Mouse (Mus musculus) liver, postnatal 0 days (tissue): ENCODE data around the gene Fam180a. TPM values are rescaled to one million over a fixed set of nuclear protein-coding genes. Genes with fewer than 3 reads are reported as not detected.

Experiments used
- ATAC-seq: fragments of 200-750 bp; cut with Nextera tagmentation; 2 replicates; pipeline ENCODE4 v1.8.0; 2017; ENCODE audit warnings: mild to moderate bottlenecking, moderate library complexity
- DNase-seq: peaks from one replicate; pipeline ENCODE4 v3.0.0-alpha.2; 2016
- H3K27ac ChIP-seq: fragments of 300-500 bp; sonication (generic); 2 replicates; pipeline ENCODE4 v1.5.1; 2014; ENCODE audit warnings: antibody characterized with exemption, moderate library complexity, mild to moderate bottlenecking, low read depth
- H3K27me3 ChIP-seq: fragments of 300-500 bp; sonication (generic); 2 replicates; pipeline ENCODE4 v1.6.1; 2014; ENCODE audit warnings: low read length, control low read depth, mixed read lengths; ENCODE audit not compliant: insufficient read depth
- H3K36me3 ChIP-seq: fragments of 300-500 bp; sonication (generic); replicated peaks from 2 replicates; pipeline ENCODE4 v1.6.1; 2014; ENCODE audit warnings: mild to moderate bottlenecking, control low read depth, low read length, moderate library complexity, mixed read lengths; ENCODE audit not compliant: insufficient read depth
- H3K4me1 ChIP-seq: fragments of 300-500 bp; sonication (generic); 2 replicates; pipeline ENCODE4 v1.6.1; 2014; ENCODE audit warnings: antibody characterized with exemption, mild to moderate bottlenecking, control low read depth; ENCODE audit not compliant: insufficient read depth
- H3K4me2 ChIP-seq: fragments of 300-500 bp; sonication (generic); 2 replicates; pipeline ENCODE4 v1.6.1; 2014; ENCODE audit warnings: low read depth, mild to moderate bottlenecking, low read length, moderate library complexity, mixed read lengths
- H3K4me3 ChIP-seq: fragments of 300-500 bp; sonication (generic); 2 replicates; pipeline ENCODE4 v1.5.1; 2014; ENCODE audit warnings: low read depth, low read length
- H3K9ac ChIP-seq: fragments of 300-500 bp; sonication (generic); replicated peaks from 2 replicates; pipeline ENCODE4 v1.6.1; 2014; ENCODE audit warnings: mild to moderate bottlenecking, moderate library complexity
- H3K9me3 ChIP-seq: fragments of 300-500 bp; sonication (generic); 2 replicates; pipeline ENCODE4 v1.6.1; 2016; ENCODE audit warnings: mild to moderate bottlenecking, control low read depth, low read length, mixed read lengths
- CTCF ChIP-seq: sonication (generic); IDR thresholded peaks from 2 replicates; pipeline ENCODE4 v1.5.1; 2016; ENCODE audit warnings: antibody characterized with exemption, low read depth
- EP300 ChIP-seq: IDR thresholded peaks from 2 replicates; pipeline ENCODE4 v1.6.1; 2016; ENCODE audit warnings: antibody characterized with exemption, low read depth, mild to moderate bottlenecking
- WGBS: fragments of 180-500 bp; shearing (Covaris S2); extraction: QIAGEN DNeasy Blood & Tissue Kit; methylation state at CpG from one replicate; pipeline ENCODE4 v1.1.7; 2014; ENCODE audit not compliant: insufficient replicate concordance; 5-methylcytosine and 5-hydroxymethylcytosine counted together
- polyA plus RNA-seq: library from polyadenylated mRNA; unstranded; fragments of >200 nt; fragmentation: Nextera tagmentation; extraction: Ambion mirVana; gene quantifications from 2 replicates; pipeline ENCODE4 v1.2.1, GENCODE M21; 2015

Fam180a gene
- polyA plus RNA-seq, 1 experiment from 2014 or later, result 1.1 TPM

DNA sequence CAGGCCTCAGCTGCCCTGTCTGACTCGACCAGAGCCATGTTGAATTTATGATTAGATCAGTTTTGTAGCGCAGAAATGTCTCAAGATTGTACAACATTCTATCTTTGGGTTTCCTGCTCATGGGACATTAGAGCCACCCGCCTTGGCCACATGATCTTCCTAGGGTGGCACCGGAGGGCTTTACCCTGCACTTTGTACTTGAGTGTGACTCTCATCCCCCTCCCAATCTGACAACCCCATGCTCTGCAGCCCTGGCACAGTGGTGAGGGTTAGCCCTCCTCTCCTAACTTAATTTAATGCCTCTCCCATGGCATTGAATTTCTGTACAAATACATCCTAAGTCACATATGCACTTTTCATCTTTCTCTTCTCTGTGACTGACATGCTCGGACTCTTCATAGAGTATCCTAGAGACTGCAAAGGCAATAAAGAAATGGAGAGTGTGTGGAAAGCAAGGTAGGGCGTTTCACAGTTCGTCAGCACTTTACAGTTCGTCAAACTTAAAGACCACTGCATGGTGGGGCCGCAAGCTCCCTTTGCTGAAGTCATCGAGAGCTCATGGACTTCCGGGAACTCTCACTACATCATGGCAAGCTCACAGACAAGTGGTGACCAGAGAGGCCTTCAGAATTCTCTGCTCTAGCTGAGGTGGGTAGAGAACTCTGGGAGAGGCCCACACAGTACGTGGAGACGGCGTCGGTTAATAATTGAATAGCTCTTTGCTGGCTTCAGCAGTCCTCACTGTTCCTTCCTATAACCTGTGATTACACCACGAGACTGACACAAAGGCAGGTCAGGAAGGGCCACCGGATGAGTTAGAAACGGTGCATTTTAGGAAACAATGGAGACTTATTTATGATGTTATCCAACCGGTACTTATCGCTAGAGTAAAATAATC lies 53.8 kb downstream of the Fam180a start:
- Histone ChIP-seq H3K4me3 (no peak overlapping the region), H3K27me3 (no peaks in the 10 kb centered on the region), H3K4me2 (no peak overlapping the region), H3K27ac (no peak overlapping the region), H3K4me1 (no peaks in the 10 kb centered on the region), H3K9me3 (no peaks in the 10 kb centered on the region), H3K9ac (no peak overlapping the region), H3K36me3 (no peaks in the 10 kb centered on the region)
- DNase-seq (no peak), ATAC-seq (no peak)
- WGBS, result 72% methylated on average over 20 of the region's 20 CpGs
- no peak for TF ChIP-seq EP300
- TF ChIP-seq CTCF, result no peak

DNA sequence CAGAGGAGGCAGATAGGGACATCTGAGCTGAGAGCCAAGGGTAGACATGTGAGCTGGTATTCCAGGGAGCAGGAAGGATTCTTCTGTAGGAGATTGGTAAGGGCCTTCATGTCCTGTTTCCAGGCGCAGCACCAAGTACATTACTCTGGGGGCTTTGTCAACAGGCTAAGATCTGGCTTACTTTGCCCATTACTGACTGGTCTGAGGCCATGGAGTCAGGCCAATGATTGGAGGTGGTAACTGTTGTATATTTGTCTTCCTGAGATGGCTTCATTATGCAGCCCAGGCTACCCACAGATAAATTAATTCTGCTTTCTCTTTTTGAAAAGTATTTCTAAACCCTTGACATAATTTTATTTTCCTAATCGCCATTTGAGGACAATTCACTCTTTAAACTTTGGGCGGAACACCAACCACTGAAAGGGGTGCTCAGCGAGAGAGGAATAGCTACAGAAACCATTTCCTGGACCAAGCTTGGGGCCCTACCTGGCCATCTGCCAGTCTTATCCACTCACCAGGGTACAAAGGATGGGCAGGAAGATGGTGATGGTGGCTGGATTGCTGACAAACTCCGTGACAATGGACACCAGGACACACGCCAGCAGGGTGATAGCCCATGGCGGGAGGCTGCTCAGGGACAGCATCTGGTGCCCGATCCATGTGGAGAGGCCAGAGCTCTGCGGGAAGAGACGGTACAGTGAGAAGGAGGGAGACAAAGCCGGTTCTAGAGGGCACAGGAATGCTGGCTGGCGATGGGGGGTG lies 54.7 kb downstream of the Fam180a start:
- WGBS, result 89% methylated on average over 12 of the region's 12 CpGs
- H3K9ac ChIP-seq, result no peak overlapping the region
- H3K36me3 ChIP-seq, result no peaks in the 10 kb centered on the region
- ATAC-seq (no peak), DNase-seq (no peak)
- no peaks in the 10 kb centered on the region for H3K9me3 ChIP-seq
- no peak overlapping the region for H3K4me3 ChIP-seq
- H3K27ac ChIP-seq, result no peak overlapping the region
- H3K4me2 ChIP-seq, result no peak overlapping the region
- no peaks in the 10 kb centered on the region for H3K4me1 ChIP-seq
- H3K27me3 ChIP-seq, result no peaks in the 10 kb centered on the region
- TF ChIP-seq CTCF (no peak), EP300 (no peak)

DNA sequence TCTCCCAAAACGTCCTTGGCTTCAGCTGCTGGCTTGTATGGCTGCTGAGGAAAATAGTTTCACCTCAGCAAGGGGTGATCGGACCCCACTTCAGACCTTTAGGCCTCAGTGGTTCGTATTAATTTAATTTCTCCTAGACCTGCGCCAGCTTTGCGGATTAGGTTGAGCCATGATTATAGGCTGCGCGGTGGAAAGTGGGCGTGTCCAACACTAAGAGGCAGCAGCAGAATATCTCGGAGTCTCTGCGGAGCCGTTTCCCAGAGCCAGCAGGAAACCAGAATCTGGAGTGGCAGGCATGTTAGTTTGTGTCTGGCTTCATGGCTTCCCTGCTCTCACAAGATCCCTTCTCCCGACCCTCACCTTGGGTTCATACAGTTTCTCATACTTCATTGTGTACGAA lies 56.3 kb downstream of the Fam180a start:
- WGBS, result 76% methylated on average over 13 of the region's 13 CpGs
- TF ChIP-seq EP300 (no peak), CTCF (no peak)
- no peak for ATAC-seq

DNA sequence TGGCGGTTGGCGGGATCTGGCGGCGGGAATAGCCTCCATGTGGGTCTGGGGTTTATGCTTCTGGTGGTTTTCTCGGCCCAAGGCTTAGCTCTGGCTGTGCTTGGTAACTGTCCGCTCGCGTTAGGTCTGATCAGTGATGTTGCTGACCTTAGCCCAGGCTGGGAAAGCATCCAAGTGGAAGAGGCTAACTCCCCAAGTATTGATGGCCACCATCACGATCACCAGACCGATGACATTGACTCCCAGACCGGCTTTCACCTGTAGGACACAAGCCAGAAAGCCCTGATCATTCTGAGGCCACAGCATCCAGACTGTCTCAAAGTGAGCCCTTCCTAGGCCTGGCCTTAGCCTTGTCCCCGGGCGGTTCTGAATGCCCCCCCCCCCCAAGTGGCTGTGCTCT lies 57.2 kb downstream of the Fam180a start:
- no peak overlapping the region for H3K9ac ChIP-seq
- no peak overlapping the region for H3K27ac ChIP-seq
- no peaks in the 10 kb centered on the region for H3K4me1 ChIP-seq
- no peak overlapping the region for H3K4me3 ChIP-seq
- H3K9me3 ChIP-seq, result no peaks in the 10 kb centered on the region
- DNase-seq, result no peak
- ATAC-seq, result no peak
- no peak overlapping the region for H3K4me2 ChIP-seq
- 95% methylated on average over 13 of the region's 13 CpGs for WGBS
- no peak for TF ChIP-seq CTCF
- TF ChIP-seq EP300, result no peak
- H3K27me3 ChIP-seq, result no peaks in the 10 kb centered on the region
- peaks cover 6% of the 10 kb centered on the region; the same call in 1 of the 2 replicates for H3K36me3 ChIP-seq

More for the DNA sequence above, 56.3 kb downstream of the Fam180a start:
- Histone ChIP-seq H3K27ac (no peak overlapping the region), H3K4me2 (no peak overlapping the region), H3K9me3 (no peaks in the 10 kb centered on the region), H3K27me3 (no peaks in the 10 kb centered on the region), H3K36me3 (no peaks in the 10 kb centered on the region), H3K9ac (no peak overlapping the region), H3K4me3 (no peak overlapping the region), H3K4me1 (no peaks in the 10 kb centered on the region)
- no peak for DNase-seq

DNA sequence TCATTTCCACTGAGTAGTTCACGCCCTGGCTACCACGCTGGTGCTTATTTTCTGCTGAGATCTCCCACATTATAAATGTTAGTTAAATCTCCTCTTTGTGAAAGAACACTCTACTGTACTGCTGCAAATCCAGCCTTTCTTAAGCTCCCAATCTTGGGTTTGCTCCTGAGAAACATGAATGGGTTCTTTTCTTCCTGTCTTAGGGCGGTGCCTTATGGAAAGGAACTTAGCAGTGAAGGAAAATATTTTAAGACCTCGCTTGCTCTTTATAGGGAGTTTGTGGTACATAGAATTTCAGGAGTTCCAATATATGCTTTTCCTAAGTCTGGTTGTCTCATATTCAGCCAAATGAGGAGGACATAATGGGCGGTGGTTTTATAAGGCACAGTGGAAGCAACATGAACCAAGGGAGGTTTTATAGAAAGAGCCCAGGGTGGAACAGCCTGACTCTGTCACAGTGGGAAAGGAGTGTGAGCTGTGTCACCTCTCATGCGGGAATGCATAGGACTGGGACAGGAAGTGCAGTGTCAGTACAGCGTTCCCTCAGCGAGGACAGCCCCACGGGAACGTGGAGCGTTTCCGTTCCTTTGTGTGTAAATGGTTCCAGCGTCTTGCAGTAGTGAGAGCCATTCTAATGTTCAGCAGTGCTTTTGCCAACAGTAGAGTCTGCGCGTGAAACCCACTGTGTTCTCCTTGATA lies 60.2 kb downstream of the Fam180a start:
- 76% methylated on average over 15 of the region's 15 CpGs for WGBS
- no peak for TF ChIP-seq EP300
- no peak for TF ChIP-seq CTCF

More for the DNA sequence above, 60.2 kb downstream of the Fam180a start:
- no peaks in the 10 kb centered on the region for H3K27me3 ChIP-seq
- H3K27ac ChIP-seq, result no peak overlapping the region
- no peak overlapping the region for H3K9ac ChIP-seq
- no peak overlapping the region for H3K4me3 ChIP-seq
- DNase-seq (no peak), ATAC-seq (no peak)
- peaks cover 34% of the 10 kb centered on the region for H3K36me3 ChIP-seq
- H3K9me3 ChIP-seq, result no peaks in the 10 kb centered on the region
- H3K4me1 ChIP-seq, result no peaks in the 10 kb centered on the region
- no peak overlapping the region for H3K4me2 ChIP-seq

Other genes with a start within 250 kb of the Fam180a start
- 10.1 and 10.7 TPM in 2 replicates for gene Cnot4, start 192.4 kb downstream of the Fam180a start, polyA plus RNA-seq
- gene Nup205, start 148.7 kb downstream of the Fam180a start, polyA plus RNA-seq, result 5.8 and 6.3 TPM in 2 replicates
- gene Slc13a4, start 18.0 kb downstream of the Fam180a start, polyA plus RNA-seq, result 0.02 TPM in 1 of 2 replicates, not detected in the other
- 34.5 and 40.4 TPM in 2 replicates for gene Mtpn, start 213.7 kb upstream of the Fam180a start, polyA plus RNA-seq